Mouse (Mus musculus): ENCODE results near the gene Znhit2.
A peak's percentile ranks its signal among the peaks of the same experiment; 100 is the strongest.
"Not testable (repeated sequence)": the region's sequence is repeated elsewhere in the genome, so short reads cannot be mapped to it uniquely, and the experiment has no call there.

Znhit2 gene

DNA sequence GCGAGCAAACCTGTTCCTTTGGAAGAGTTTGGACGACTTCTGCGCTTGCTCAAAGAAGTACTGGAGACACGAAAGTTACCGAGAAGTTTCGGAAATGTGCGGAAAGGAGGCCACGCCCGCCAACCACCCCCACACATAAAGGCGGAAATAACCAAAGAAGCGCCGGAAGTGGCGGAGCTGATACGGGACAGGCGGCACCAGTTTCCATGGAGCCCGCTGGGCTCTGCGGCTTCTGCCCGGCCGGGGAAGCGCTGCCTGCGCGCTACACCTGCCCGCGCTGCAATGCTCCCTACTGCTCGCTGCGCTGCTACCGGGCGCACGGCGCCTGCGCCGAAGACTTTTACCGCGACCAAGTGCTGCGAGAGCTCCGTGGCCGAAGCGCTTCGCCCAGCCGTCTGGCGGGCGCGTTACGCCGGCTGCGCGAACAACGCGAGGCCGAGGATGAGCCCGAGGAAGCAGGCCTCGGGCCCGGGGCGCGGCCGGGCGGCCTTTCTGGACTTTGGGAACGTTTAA lies at the start of gene Znhit2:
Znhit2 (plus strand) TSS at position 172 of the 513 bp plus-strand sequence.
- peak; percentile 85 to 93 for DNase-seq (ENCODE audit: low spot score in 2 of 2)

DNA sequence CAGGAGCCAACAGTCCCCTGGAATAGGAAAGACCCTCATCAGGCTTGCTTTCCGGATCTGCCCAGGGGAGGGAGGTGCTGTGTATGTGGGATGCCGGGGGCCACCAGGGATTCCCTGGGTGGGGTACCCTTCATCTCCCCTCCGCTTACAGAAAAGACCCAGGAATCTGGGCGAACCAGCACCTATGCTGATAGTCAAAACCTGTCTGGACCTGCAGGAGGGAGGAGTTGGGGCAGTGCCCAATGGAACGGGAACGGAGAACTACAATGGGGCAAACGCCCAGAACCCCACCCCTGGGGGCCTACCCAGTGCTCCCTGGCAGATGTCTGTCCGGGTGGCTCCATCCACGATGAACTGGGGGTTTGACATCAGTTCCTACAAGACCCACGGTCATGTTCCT lies 47.3 kb upstream of the Znhit2 start:
- peak; percentile 77 to 78 for DNase-seq (ENCODE audit: low spot score in 2 of 2)

DNA sequence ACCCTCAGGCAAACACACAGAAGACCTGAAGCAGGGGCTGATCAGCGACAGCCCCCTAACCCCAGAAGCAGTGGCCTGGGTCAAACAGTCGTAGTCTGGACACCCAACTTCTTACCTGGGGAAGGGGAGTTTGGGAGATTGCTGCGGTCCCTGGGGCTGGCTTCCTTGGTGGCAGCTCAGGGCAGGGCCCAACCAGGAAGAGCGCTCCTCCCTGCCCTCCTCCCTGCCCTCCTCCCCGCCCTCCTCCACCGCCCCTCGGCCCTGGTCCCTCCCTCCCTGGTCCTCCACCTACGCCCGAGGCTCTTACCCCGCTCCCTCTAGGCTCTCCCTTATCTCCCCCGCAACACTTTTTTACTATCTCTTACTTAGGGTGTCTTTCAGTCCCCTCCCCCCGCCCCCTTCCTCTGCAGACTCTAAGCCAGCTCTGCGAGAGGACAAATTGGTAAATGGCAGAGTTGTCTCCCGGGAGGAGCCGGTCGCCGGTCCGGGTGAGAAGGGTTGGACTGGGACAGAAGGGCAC lies 45.9 kb upstream of the Znhit2 start:
- DNase-seq (ENCODE audit: low spot score in 2 of 2) = peak; percentile 37 to 72

DNA sequence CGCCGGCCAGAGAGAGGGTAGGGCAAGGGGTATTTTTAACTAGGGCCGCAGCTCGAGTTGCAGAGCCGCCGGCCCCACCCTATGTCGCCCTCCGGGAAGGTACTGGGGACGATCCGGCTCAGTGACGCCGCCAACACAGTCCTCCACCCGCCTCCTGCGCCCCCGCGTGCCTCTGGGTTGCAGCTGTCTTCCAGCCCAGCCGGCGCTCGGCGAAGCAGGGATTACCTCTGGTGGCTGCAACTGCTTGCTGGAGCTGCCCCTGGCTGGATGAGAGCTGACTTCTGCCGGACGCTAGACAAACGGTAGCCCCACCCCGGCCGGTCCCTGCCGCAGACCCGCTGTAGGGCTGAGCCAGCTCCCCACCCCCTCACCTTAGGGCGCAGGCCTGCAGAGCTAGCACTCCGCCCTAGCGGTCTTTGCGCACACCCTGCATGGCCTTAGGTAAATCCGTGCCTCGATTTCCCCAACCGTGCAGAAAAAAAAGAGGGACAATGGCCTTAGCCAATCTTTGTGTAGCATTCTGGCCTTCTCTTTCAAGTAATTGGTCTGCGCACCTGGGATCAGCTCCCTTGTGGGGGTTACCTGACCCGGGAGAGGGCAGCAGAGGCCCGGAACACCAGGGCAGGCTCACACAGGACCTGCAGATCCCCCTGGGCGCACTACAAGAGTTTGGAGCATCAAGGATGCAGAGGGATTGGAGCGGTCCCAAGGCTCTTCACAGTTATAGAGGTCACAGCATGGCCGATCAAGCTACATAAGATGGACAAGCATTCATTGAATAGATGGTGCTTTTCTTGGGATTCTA lies 45.3 kb upstream of the Znhit2 start, which contains the start of gene Capn1:
Capn1 (minus strand) TSS at position 387 of the 805 bp plus-strand sequence.
- DNase-seq (ENCODE audit: low spot score in 2 of 2) = peak; percentile 57 to 74

DNA sequence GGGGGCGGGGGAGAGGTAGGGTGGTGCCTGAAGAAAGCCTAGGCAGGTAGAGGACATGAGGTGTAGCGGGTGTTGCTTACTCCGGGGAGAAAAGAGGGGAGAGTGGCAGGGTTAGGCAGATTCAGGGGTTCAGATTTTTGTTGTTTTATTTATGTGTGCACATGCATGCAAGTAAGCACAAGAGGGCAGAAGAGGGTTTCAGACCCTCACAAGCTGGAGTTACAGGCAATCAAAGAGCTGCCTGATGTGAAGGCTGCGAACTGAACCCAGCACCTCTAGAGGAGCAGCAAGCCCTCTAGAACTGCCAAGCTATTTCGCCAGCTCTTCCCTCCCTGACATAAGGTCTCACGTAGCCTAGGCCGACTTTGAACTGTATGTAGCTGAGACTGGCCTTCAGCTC lies 44.5 kb upstream of the Znhit2 start:
- no peak for DNase-seq (ENCODE audit: low spot score in 2 of 2)

DNA sequence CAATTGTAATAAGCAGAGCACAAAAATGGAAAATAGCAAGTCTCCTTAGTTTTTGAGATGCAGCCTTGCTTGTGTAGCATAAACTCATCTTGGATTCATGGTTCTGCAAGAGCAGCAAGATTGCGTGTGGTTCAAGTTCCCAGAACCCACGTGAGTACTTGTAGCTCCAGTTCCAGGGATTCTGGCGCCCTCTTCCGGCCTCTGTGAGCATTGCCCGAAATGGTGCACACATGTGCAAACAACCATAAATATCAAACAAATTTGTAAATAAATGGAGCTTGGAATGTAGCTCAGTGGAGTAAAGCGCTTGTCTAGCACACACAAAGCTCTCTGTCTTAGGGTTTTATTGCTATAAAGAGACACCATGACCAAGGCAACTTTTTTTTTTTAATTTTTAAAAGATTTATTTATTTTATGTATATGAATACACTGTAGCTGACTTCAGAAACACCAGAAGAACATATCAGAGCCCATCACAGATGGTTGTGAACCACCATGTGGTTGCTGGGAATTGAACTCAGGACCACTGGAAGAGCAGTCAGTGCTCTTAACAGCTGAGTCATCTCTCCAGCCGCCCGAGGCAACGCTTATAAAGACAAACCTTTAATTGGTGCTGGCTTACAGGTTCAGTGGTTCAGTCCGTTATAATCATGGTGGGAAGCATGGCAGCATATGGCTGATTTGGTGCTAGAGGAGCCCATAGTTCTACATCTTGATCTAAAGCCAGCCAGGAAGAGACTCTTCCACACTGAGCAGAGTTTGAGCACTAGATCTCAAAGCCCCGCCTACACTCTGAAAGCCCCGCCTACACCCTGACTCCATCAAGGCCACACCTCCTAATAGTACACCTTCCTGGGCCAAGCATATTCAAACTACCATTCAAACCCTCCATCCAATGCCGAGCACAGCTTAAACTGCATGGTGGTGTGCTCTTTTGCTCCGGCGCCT lies 42.6 kb upstream of the Znhit2 start:
- peak; percentile 72 to 75 for DNase-seq (ENCODE audit: low spot score in 2 of 2)

DNA sequence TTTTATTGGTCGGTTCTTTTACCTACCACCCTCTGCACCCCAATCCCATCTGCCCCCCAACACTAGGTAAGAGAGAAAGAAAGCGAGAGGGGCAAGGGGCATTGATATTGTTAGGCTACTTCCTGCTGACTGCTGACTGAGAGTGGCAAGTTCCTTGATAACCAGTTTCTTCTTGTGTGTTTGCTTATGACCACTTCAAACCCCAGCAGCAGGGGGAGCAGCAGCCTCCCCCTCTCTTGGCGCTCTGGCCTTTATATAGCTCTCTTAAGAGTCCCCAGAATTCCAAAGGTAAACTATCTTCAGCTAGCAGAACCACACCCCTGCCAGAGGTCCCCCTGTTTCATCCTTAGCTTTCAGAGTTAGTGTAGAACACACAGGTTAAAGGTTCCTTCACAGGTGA lies 40.7 kb upstream of the Znhit2 start:
- no peak for DNase-seq (ENCODE audit: low spot score in 2 of 2)

DNA sequence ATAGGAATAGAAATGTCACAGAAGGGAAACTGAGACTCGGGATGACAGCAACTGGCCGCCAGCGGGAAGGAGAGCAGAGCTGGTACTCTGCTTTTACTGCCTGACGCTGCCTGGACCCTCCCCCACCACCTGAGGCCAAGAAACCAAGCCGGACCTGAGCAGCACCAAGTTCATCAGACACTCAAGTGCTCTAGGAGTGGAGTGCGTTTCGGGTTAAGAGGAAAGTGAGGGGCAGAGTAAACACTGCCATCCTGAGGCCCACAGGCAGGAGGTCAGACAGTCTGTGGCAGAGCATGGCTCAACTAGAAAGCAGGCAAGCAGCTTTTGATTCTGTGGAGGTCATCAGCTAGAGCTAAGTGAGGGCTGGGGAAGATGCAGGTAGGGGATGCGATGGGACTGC lies 37.9 kb upstream of the Znhit2 start:
- no peak for DNase-seq (ENCODE audit: low spot score in 2 of 2)

DNA sequence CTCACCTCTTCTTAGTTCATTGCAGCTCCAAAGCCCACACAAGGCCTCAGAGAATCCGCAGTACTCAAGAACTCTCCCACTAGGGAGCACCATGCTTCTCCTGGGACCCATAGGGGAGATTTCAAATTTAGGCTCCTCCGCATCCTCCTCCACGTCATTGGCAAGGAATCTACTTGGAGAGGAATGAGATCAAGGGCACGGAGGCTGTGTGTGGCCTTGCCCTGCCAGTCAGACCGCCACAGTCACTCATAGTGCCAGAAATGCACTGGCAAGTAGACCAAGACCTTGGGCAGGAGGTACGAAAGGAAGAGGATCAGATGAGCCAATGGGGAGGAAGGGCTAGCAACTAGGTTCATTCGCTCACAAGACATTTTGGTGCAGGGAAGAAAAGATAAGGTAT lies 37.1 kb upstream of the Znhit2 start:
- DNase-seq (ENCODE audit: low spot score in 2 of 2) = no peak

DNA sequence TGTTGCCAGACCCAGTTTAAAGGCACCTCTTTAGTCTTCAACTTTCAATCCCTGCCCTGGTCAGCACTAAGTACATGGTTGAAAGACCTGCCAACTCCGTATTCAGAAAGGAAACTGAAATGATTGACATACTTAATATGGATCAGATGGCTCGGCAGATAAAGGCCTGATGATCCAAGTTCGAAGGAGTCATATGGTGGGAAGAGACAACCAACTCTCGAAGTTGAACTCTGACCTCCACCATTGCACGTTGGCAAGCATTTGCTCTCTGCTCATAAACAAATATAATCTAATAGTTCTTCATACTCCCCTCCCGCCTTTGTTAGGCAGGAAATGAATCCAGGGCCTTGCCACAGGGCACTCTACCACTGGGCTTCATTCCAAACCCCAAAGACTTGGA lies 32.0 kb upstream of the Znhit2 start:
- no peak for DNase-seq (ENCODE audit: low spot score in 2 of 2)

DNA sequence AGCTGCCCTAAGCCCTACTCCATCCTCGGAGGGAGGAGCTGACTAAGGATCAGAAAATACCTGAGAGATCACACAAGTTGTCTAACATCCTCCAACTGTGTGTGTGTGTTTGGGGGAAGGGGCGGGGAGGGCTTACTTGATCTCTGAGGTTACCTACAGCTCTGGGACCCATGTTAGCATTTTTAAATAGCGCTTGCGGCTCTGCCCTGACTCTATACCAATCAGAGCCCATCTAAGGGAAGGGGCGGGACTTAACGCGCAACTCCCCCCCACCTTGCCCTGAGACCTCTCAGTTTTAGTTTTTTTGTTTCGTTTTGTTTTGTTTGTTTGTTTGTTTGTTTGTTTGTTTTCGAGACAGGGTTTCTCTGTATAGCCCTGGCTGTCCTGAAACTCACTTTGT lies 31.6 kb upstream of the Znhit2 start:
- no peak for DNase-seq (ENCODE audit: low spot score in 2 of 2)

DNA sequence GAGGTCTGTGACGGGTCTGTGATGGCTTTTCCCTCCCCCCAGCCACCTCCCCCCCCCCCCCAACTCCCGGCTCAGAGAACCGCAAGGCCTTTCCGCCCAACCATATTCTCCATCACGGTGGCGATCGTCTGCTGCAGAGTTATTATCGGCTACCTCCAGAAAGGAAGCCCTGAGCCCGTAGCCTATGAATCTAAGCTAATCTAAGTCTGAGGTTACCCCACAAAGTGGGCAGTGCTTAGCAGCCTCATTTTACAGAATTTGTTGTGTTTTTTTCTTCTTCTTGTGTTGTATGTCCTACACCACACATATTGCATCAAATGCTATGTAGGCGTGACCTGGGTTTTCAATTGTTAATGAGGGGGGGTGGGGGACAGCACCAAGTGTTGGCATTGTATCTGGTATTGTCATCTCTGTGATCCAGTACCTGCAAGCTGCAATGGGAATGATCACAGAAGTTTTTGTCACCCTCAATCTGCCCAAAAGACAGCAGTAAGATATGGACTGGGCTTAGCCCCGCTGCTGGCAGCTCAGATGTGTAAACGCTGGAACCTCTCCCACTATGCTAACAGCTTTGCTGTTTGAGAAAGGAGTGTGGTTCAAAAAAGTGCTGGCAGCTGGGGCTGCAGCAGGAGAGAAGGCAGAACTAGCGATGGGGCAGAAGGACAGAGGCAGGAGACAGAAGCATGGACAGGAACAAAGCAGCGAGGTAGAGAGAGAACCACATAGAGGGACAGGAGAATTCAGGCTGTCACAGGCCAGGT lies 30.3 kb upstream of the Znhit2 start:
- no peak for DNase-seq (ENCODE audit: low spot score in 2 of 2)

DNA sequence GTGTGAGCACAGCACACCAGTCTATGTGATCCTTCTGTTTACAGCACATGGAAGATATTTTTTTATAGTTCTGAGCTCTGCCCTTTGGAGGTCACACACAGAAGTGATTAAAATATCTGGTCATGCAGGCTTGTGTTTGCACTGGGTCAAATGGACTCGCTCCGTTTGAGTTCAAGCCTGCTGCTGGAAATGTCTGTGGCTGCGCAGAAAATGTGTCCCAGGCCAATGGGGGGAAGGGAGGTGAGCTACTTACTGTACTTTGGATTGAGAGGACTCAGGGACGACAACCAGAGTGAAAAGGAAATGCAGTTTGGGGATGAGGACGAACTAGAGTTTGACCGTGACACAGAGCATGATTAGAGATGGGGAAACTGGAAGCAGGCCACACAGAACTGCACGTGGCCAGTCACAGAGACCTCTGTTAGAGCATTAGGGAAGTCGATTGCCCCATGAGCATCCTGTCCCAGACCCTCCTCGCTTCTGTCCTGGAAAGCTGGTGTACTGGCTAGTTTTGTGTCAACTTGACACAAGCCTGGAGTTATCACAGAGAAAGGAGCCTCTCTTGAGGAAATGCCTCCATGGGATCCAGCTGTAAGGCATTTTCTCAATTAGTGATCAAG lies 24.9 kb upstream of the Znhit2 start:
- no peak for DNase-seq (ENCODE audit: low spot score in 2 of 2)

DNA sequence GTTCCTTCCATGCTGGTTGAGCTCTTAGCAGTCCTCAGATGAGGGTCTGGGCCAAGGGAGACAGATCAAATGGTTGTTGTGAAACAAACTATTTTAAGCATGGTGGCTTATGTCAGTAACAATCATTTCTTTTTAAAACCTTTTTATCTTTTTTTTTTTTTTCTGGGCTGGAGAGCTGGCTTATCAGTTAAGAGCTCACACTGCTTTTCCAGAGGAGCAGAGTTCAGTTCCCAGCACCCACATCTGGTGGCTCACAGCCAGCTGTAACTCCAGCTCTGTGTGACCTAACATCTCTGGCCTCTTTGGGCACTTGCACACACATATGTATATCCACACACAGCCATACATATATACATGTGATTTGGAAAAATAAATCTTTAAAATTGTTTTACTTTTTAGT lies 23.3 kb upstream of the Znhit2 start:
- DNase-seq (ENCODE audit: low spot score in 2 of 2) = no peak

DNA sequence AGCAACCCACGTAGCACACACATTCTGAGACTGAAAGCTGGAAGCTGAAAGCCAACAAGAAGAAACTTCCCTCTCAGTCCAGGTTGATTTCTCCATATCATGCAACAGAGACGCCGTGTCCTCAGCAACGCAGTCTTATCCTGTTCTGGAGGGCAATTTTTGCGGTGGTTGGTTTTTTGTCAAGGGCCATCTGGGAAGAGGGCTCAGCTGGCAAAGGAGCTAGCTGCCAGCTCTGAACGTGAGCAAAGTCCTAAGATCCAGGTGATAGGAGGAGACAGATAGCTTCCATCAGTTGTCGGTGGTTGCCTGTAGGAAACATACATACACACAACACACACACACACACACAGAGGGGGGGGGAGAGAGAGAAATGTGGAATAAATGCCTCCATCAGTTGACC lies 22.7 kb upstream of the Znhit2 start:
- no peak for DNase-seq (ENCODE audit: low spot score in 2 of 2)

DNA sequence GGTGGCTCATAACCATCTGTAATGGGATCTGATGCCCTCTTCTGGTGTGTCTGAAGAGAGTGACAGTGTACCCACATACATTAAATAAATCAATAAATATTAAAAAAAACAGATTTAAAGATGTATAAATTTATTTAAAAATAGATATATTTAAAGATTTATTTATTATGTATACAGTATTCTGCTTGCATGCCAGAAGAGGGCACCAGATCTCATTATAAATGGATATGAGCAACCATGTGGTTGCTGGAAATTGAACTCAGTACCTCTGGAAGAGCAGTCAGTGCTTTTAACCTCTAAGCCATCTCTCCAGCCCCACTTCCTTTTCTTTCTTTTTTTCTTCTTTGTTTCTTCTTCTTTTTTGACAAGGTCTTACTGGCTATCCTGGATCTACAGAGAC lies 21.0 kb upstream of the Znhit2 start:
- DNase-seq (ENCODE audit: low spot score in 2 of 2) = no peak

DNA sequence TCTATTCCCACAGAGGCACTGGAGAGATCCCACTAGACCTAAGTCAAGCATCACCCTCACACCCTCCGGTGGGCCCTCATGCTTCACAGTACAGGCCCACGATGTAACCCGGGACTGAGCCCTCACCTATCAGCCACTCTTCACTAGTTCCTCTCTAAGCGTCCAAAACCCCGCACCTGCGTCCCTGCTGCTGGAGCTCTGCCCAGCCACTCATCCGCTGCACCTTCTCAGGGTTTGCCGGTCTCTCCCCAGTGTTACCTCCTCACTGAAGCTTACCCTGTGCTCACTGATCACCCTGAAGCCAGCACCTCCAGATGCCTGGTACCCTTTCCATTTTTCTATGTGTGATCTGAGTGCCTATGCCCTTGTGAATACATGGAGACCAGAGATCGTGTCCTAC lies 18.7 kb upstream of the Znhit2 start:
- no peak for DNase-seq (ENCODE audit: low spot score in 2 of 2)

DNA sequence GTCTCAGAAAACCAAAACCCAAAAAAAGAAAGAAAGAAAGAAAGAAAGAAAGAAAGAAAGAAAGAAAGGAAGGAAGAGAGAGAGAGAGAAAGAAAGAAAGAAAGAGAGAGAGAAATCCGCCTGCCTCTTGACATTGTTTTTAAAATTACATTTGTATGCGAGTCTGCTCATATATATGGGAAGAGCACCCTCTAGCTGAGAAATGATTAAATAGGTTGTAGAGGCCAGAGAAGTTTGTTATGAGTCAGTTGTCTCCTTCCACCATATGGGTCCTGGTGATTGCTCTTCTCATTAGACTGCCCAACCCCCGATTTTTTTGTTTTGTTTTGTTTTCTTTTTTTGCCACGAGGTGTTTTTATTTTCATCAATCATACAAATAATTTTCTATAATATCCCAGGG lies 16.9 kb upstream of the Znhit2 start:
- DNase-seq (ENCODE audit: low spot score in 2 of 2) = not testable (repeated sequence)

DNA sequence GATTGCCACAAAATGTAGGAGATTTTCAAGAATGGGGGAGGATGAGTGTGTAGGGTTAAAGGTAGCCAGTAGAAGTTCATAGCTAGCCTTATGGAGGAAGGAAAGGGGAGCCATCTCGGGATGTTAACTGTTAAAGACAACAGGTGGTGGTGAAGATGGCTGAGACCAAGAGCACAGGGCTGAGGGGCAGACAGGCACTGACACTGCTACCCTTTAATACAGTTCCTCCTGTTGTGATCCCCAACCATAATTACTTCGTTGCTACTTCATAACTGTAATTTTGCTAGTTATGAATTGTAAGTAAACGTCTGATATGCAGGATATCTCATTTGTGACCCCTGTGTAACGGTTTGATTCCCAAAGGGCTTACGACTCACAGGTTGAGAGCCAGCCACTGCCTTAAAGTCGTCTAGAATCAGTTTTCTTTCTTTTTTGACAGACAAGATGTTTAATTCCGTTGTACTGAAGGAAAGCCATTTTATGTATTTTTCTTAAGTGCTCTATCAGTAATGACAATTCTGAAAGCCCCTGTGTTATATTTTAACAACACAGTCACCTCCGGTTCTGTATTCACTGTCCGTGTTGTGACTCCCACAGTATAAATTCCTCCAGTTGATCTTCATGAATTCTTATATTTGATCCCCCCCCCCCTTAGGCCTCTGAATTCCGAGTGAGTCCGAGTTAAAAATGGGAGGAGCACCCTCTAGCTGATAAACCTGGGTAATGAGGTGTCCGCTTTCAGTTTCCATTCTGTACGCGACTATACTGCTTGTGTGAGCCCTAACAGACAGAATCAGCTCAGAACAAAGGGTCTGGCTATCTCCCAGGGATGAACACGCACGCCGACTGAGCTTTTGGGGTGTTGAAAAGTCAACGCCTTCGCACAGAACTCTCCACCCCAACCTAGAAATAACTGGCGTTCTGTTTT lies 15.4 kb upstream of the Znhit2 start:
- DNase-seq (ENCODE audit: low spot score in 2 of 2) = no peak
